Mouse (Mus musculus): ENCODE results near the gene Ciao2a. TPM values are rescaled to one million over a fixed set of nuclear protein-coding genes. Genes with fewer than 3 reads are reported as not detected.

Ciao2a gene
- polyA plus RNA-seq (2012; rRNA removed; ENCODE audit: low replicate concordance), result 6.4 and 6.6 TPM in 2 replicates

DNA sequence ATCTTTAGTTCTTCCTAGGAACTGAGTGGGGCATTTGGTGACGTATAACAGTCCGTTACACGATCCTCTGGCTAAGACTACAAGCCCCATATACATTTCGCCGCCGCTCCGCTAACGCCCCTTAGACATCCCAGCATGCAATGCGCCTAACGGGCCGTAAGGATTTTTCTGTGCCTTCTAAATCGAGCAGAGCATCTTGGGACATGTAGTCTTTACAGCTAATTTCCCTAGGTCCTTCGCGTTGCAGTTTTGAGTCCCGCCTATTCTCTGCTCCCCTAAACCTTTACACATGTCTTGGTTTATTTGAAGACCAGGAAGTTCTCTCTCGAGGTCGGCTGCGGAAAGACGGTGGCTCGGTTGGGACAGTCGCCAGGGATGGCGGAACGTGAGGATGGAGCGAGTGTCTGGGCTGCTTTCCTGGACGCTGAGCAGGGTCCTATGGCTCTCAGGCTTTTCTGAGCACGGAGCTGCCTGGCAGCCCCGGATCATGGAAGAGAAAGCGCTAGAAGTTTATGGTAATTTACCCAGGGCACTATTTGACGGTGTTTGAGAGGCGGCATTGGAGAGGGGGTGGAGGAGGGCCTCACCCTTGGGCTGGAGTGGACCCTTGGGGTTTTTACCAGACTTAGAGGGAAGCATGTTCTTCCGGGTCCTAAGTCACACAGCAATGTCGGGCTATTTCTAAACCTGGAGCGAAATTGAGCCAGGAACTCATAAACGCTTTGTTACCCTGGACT is at the start of gene Ciao2a, which contains the start of gene Snx1:
Gene Ciao2a (plus strand): TSS at position 156 of the 737 bp plus-strand sequence.
Gene Snx1 (minus strand): TSS at position 132 of the 737 bp plus-strand sequence.

DNA sequence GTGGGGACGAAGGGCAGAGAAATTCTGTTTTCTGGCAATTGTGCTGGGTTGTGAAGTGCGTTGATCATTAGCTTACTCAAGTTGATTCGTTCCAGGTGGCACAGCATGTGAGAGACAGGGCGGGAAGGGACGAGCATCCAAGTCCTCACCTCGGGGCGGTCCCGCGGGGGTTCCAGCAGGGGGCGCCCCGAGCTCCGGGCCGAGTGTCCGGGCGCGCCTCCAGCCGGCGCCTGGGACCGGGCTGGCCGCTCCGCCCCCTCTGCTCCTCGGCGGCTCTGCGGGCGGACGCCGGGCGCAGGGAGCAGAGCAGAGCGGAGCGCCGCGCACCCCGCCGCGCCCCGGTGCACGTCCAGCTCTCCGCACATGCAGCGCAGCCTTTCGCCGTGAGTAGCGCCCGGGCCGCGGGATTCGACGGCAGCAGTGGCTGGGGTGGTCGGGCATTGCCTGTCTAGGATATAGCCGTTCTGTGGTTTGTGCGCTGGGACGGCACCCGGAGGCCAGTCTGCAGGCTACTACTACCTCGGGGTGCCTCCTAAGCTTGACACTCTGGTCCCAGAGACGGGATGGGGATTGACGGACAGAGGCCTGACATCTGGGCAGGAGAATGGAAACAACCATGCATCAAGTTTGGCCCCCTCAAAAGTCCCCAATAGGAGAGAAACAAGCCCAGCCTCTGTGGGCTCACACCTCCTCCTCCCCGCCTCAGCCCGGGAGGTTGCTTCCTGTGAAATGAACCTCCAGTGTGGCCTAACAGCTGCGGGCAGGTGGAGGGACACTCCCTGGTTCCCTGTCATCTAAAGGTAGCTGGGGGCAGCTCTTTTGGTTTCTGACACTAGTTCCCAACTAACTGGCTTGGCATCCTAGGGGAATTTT is 31.8 kb downstream of the Ciao2a start, which contains the start of gene Dapk2:
Gene Dapk2 (plus strand): TSS at position 266 of the 873 bp plus-strand sequence.

Other genes with a start within 250 kb of the Ciao2a start
- 0.91 and 0.92 TPM in 2 replicates for gene Pclaf, start 236.4 kb upstream of the Ciao2a start, polyA plus RNA-seq (2012; rRNA removed; ENCODE audit: low replicate concordance)
- gene Trip4, start 217.8 kb upstream of the Ciao2a start, polyA plus RNA-seq (2012; rRNA removed; ENCODE audit: low replicate concordance), result 2.2 and 3.1 TPM in 2 replicates
- 1.7 and 2.7 TPM in 2 replicates for gene Csnk1g1, start 217.7 kb upstream of the Ciao2a start, polyA plus RNA-seq (2012; rRNA removed; ENCODE audit: low replicate concordance)
- gene Ppib, start 66.4 kb upstream of the Ciao2a start, polyA plus RNA-seq (2012; rRNA removed; ENCODE audit: low replicate concordance), result 109 and 110 TPM in 2 replicates
- gene Snx22, start 56.9 kb upstream of the Ciao2a start, polyA plus RNA-seq (2012; rRNA removed; ENCODE audit: low replicate concordance), result 0.21 and 0.82 TPM in 2 replicates
- gene Snx1, start within 50 bp of the Ciao2a start, polyA plus RNA-seq (2012; rRNA removed; ENCODE audit: low replicate concordance), result 29.3 and 47.8 TPM in 2 replicates
- gene Dapk2, start 31.6 kb downstream of the Ciao2a start, polyA plus RNA-seq (2012; rRNA removed; ENCODE audit: low replicate concordance), result 5.4 and 11.6 TPM in 2 replicates
- 5.9 and 6.5 TPM in 2 replicates for gene Herc1, start 223.8 kb downstream of the Ciao2a start, polyA plus RNA-seq (2012; rRNA removed; ENCODE audit: low replicate concordance)